Mouse (Mus musculus): ENCODE measurements around the gene Olfr323. TPM values are rescaled to one million over a fixed set of nuclear protein-coding genes. Genes with fewer than 3 reads are reported as not detected.

The Olfr323 gene
- not detected in 2 replicates for polyA plus RNA-seq (2012)

DNA sequence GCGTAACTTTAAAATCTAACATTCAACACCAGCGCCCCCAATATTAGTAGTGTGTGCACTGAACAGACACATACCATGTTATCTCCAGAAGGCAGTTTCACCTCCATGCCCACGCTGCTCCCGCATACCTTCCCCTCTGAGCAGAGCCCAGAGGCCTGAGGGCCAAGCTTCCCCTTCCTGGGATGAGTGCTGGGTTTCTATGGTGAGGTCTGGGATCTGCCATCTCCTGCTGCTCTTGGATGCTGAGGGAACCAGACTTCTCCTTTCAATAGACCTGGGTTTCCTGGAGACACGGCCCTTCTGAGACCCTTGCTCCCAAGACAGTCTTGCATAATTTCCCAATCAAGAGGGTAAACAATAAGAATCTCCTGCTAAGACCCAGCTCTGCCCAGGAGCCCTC is at the start of gene Olfr323:
TSS of gene Olfr323 (minus strand) at position 101 of the 400 bp plus-strand sequence.
- no peak for TF ChIP-seq GATA1 (IDR thresholded peaks at IDR 0.05; ENCODE audit: low read length)

- no peak for TF ChIP-seq GATA1 (IDR thresholded peaks at IDR 0.05; ENCODE audit: low read length)
Observed at GRCm38 (mm10) chr11:58671825-58672224, 41.5 kb upstream of the Olfr323 start.

DNA sequence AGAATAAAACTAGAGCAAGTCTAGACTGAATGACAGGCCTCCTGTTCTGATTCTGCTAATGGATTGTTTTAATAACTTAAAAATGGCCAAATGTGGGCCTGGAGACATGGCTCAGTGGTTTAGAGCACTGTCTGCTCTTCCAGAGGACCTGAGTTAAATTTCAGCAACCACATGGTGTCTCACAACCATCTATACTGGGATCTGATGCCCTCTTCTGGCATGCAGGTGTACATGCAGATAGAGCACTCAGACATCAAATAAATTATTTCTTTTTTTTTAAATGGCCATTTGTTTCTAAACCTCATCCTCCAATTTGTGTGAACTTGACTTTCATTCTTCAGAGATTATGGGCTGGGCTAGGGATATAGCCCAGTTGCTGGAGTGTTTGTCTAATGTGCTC is 39.0 kb upstream of the Olfr323 start:
- TF ChIP-seq GATA1 (IDR thresholded peaks at IDR 0.05; ENCODE audit: low read length) = no peak

DNA sequence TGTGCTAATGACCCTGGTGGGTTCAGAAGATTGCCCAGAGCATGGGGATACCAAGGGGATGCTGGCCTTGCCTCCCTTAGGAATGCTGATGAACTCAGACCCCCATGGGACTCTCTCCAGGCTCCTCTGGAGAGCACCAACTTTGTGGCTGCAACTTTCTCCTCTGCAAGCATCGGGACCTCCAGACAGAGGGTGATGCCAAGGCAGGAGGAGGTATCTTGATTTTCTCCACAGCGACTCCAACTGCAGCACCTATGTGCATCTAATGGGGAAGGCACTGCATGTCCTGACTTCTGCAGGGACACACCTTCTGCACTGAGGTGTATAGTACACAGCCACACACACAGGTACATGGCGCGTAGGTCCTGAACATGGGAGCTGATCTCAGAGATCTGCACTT is 28.3 kb upstream of the Olfr323 start, which contains the start of gene Olfr322:
TSS of gene Olfr322 (plus strand) at position 187 of the 400 bp plus-strand sequence.
- no peak for TF ChIP-seq GATA1 (IDR thresholded peaks at IDR 0.05; ENCODE audit: low read length)

DNA sequence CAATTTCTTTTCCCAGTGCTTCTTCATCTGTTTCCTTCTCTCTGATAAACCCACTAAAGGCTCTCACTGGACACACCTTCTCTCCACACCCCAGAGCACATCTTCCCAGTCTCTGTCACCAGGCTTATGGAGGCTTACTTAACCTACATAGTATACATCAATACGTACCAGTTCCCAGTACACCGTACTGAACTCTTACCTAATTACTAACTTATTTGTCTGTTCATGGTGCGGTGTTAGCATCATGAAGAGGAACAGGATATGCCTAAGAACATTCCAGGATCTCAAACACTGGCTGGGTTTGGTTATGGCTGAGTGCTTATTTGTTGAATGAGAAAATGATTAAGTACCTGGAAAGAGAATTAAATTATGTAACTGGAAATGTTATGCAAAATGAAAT is 24.9 kb upstream of the Olfr323 start:
- TF ChIP-seq GATA1 (IDR thresholded peaks at IDR 0.05; ENCODE audit: low read length) = no peak

DNA sequence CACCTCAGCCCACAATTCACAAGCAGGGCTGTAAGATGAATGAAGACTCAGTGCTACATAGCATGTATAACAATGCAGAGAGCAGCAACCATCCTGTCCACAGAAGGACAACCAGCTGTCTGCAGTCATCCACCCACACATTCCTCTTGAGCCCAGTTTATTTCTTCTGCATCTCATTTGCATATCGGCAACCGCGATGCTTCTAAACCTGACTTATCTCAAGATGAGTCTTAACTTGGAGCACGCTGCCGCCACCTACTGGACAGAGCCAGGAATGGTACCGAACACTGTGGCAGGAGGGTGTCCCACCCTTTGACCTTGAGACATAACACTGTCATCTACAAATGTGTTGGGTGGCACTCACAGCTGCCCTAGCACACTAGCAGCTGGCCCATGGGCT is 13.0 kb upstream of the Olfr323 start:
- peak; percentile 52 for TF ChIP-seq GATA1 (IDR thresholded peaks at IDR 0.05; ENCODE audit: low read length)

DNA sequence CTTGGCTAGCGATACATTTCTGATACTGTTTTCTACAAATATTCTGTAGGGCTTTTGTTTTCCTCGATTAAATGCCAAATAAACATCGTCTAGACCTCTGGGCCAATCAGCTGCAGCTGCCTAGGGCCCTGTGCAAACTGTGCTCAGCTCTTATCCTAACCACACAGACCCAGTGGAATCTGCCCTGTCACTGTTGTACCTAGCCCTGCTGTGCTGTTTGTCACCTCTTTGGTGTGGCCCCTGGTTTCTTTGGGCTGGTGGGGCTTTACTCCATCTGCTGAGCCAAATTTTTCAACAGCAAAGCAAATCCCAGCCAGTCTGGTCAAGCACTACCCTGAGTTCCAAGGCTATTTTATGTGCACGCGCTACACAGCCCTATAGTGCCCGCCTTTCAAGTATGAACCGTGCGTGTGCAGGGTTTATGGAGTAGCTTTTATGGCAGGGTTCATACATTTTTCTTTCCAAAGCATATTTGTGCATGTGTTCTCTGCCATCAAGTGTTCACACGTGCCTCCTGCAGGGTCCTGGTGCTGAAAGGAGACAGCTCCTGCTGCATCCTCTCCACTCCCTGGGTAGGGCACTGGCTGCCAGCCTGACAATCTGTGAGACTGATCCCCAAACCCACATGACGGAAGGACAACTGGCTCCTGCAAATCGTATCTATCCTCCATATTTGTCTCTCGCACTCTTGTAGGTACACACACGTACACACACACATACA is 11.5 kb upstream of the Olfr323 start:
- TF ChIP-seq GATA1 (IDR thresholded peaks at IDR 0.05; ENCODE audit: low read length) = no peak

GRCm38 (mm10) chr11:58641057-58641456 is 10.8 kb upstream of the Olfr323 start:
- TF ChIP-seq GATA1 (IDR thresholded peaks at IDR 0.05; ENCODE audit: low read length) = no peak

DNA sequence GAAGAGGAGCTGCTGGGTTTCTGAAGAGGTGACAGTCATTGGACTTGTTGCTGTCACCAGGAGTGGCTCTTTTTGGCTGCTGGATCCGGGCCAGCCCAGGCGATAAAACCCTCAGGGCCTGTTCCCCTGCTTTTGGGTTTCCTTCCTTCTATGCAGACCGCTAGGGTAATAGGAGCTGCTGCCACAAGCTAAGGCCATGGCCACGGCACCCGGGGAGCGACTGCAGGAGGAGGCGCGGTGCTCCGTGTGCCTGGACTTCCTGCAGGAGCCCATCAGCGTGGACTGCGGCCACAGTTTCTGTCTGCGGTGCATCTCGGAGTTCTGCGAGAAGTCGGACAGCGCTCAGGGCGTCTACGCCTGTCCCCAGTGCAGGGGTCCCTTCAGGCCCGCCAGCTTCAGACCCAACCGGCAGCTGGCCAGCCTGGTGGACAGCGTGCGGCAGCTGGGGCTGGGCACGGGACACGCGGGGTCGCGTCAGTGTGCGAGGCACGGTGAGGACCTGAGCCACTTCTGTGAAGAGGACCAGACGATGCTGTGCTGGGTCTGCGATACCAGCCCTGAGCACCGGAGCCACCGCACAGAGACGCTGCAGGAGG is 10.1 kb upstream of the Olfr323 start, which contains the start of gene Trim58:
TSS of gene Trim58 (plus strand) at position 194 of the 596 bp plus-strand sequence.
- TF ChIP-seq GATA1 (IDR thresholded peaks at IDR 0.05; ENCODE audit: low read length) = no peak

DNA sequence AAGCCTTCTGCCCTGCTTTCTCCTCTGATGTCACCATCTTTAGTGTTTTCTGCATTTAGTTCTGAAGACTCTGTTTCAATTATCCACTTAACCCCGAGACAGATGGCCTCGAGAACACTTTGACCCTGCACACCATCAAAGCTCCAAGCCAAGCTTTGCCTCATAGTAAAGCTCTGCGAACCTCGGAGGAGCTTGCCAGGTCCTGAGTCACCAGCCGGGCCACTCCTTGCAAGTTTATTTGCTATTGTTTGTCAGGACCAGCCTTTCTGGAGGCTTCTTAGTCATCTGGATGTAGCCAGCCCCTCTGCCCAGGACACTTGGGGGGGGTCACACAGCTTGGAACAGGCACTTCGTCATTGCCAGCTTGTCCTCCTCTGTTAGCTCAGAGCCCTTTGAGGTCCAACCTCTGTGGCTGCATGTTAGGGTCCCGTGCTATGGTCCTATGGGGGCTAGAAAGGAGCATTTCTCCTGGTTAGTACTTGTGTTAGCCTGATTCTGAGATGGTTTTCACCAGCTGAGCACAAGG is 7.9 kb upstream of the Olfr323 start:
- no peak for TF ChIP-seq GATA1 (IDR thresholded peaks at IDR 0.05; ENCODE audit: low read length)

- TF ChIP-seq GATA1 (IDR thresholded peaks at IDR 0.05; ENCODE audit: low read length) = no peak
Observed at GRCm38 (mm10) chr11:58636376-58636977, 6.2 kb upstream of the Olfr323 start.

- TF ChIP-seq GATA1 (IDR thresholded peaks at IDR 0.05; ENCODE audit: low read length) = no peak
Observed at GRCm38 (mm10) chr11:58634878-58635277, 4.6 kb upstream of the Olfr323 start.

DNA sequence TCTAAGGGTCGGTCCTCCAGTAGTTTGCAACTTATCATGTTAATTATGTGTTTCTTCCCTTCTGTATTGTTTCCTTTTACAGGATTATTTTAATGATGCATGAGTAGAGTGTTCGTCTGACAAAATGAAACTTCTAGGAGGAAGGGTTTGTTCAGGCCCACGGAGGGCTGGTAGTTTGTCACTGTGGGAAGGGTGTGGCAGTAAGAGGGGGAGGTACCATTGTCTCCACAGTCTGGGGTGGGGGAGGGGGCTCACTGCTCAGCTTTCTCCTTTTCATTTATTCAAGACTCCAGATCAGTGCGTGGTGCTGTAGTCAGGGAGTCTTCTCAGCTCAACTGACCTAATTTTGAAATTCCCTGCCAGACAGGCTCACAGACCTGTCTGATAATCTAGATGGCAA is 4.2 kb downstream of the Olfr323 start:
- no peak for TF ChIP-seq GATA1 (IDR thresholded peaks at IDR 0.05; ENCODE audit: low read length)

GRCm38 (mm10) chr11:58618793-58619192 is 11.5 kb downstream of the Olfr323 start:
- TF ChIP-seq GATA1 (IDR thresholded peaks at IDR 0.05; ENCODE audit: low read length) = no peak

DNA sequence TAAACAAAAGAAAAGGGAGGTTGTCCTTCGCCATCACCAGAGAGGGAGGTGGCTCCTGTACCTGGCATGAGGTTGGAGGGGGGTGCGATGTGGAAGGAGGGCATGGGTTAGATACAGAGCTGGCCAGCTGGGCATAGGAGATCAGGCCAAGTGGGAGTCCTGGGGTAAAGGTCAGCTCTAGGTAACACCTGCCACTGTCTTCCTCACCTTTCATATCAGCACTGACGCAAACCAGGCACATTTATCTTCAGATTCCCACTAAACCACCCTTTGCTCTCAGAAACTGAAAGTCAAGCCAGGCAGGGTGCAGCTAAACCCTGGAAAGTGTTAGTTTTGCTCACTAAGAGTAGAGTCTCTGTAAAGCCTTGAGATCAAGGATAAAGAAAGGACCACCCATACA is 11.9 kb downstream of the Olfr323 start:
- TF ChIP-seq GATA1 (IDR thresholded peaks at IDR 0.05; ENCODE audit: low read length) = no peak

GRCm38 (mm10) chr11:58615975-58616374 is 14.3 kb downstream of the Olfr323 start, which contains the start of gene 2210407C18Rik:
Gene 2210407C18Rik (minus strand): TSS chr11:58616075.
- no peak for TF ChIP-seq GATA1 (IDR thresholded peaks at IDR 0.05; ENCODE audit: low read length)
